Mouse (Mus musculus): ENCODE results near the gene Ngf.

The Ngf gene

DNA sequence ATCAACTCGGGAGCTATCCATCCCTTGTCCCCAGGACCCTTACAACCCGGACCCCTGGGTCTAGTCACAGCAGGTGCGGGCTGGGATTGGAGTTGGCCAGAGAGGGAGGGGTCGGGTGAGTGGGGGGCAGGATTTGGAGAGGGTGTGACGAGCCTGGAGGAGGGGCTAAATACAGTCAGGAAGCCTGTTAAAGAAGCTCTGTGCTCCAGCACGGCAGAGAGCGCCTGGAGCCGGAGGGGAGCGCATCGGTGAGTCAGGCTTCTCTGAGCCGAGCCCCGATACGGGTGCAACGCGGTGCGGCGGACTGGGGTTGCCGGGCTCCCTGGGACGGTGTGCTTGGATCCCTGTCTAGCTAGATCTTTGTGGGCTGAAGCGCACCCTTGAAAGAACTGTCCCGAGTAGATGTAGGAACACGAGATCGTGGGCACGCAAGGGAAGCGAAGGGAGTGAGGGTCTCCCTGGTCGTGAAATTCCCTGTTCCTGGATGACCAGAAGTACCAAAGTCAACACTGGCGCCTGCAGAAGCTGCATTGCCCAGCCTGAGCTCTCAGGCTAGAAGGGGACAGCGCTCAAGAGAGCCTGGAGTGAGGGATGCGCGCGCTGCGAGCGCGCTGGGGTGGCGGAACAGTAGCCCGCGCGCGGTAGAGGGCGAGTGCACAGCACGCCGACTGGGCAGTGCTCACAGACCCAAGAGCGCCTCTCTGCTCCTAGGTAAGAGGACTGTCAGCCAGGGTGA is at the start of gene Ngf:
Gene Ngf (plus strand): TSS at position 207 of the 736 bp plus-strand sequence.
- no peak for DNase-seq

DNA sequence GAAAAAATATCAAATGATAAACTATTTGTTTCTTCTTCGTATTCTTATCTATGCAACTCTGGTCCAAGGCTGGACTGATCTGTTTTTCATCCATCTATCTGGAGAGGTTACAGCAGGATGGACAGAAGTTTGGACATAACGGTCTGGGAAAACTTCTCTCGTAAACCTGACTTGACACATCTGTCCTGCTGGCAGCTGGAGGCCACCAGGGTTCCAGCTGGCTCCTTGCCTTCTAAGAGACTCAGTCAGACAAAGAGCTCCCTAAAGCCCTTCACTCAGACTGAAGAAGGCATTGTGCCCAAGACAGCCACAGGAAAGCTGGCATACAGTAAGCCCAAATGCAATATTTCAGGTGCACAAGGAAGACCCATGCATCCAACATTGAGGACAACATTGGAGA is 24.2 kb upstream of the Ngf start:
- no peak for DNase-seq

DNA sequence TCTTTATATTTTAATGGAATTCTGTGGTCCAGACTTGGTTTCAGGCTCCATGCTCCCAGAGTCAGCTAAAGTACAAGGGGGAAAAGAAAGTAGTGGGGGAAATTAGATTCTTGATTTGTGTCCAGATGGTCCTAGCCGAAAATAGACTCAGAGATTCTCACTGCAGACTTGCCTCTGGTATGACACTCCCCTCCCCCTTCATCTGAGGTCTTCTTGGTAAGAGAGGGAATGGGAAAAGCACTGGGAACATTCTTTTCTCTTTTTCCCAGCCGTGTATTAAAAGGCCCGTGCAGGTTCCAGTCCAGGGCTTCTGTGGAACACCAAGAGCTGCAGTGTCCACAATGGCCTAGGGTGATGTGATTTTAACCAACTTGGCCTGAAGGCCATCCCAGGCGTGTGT is 23.0 kb upstream of the Ngf start:
- DNase-seq, result no peak

DNA sequence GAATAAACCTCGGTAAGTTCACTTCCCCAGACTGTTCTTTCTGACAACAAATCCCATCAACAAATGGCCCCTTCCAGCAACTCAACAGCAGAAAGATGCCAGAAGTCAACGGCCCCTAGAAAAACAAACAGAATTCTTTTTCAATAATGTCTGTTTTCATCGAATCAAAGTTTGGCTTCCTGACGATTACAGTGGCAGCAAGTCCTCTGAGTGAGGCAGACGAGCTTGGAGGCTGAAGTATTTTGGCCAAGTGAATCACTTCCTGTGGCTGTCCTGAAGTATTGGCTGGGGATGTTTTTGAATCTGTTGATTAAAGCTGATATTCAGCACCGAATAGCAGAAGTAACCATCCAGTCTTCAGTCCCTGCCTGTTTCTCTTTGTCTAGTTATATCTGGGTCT is 15.2 kb upstream of the Ngf start:
- no peak for DNase-seq

DNA sequence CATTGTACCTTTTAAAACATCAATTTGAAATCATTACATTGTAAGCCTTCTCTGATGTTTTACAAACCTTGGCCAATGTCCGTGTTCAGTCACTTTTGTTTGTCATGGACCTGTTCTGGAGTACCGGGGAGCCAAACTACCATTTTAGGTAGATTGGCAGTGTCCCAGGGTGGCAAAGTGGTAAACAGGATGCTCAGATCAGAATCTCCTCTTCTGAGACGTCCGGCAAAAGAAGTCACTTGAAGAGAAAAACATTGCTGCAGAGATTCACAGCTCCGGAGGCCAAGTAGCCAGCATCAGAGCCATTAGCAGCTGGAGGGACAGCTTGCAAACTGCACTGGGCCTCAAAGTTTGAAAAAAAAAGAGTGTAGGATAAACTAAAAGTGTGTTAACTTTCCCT is 9.2 kb upstream of the Ngf start:
- DNase-seq, result no peak

DNA sequence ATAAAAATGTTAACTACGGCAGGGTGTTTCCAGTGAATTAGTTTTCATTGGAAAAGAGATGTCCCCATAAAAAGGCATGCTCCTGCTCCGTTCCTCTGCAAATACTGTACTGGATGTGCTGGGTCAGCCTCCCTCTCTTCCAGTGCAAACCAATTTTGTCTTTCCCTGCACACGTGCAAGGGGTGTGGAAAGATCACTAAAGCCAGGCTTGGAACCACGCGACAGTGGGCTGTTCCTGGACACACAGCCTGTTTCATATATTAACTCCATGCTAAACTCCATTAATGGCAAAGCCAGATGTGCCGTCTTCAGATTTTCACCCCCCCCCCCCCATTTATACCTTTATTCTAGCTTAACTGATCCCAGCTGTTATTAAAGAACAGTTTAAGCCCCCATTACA is 8.7 kb upstream of the Ngf start:
- DNase-seq, result no peak

DNA sequence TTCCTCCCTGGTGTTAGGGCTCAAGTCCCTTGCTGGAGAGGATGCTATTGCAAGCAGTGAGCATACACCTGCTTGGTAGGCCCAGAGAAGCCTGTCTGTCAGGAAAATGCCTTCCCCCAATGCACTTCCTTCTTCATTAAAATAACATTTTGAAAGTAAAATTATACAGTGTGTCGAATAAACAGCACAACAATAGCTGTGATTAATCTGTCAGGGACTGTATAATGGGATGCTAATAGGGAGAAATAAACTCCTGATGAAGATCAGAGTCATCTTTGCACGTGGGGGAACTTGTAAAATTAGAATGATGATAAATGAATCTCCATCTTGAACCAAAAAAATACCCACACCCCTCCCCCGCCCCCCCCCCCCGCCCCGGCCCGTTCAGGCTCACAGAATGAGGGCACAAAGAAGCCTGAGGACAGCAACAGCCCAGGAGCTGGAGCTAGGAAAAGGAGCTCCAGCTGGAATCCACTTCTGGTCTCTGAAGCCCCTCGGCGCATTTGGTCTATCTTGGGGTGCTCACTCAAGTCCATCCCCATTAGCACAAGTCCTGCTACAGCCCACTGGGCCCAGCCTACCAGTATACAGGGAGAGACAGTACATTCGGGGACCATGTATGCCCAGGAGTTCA is 6.9 kb upstream of the Ngf start:
- DNase-seq, result no peak

DNA sequence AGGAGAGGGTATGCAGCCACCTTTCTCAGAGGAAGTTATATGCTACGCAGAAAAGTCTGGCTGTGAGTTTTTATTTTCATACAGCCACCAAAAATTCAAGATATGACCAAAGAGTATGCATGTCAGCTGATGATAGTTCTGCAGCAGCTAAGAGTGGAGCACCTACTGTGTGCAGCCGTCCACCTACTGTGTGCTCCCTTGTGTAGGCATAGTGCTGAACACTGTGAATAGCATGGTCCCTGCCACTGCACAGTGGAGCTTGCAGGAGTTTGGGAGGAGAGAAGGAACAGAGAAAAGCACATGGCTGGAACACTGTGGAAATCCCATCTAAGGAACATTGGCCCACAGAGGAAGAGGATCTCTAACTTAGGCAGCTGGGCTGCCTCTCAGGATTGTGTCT is 6.4 kb upstream of the Ngf start:
- no peak for DNase-seq

DNA sequence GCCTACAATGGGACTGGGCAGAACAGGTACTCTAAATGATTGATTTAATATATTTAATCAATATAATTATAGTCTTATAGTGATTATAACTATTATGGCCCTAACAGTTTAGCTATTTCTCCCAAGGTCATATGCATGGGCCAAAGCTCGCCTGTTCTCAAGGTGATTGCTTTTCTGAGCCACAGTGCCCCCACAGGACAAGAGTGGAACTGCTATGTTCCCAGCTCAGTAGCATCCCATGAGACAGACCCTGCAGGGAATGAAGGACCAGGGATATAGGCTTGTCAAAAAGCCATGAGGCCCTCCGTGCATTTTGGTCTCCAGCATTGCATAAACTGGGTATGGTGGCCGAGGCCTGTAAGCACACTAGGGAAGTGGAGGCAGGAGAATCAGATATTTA is 3.1 kb upstream of the Ngf start:
- peak; percentile 38 to 39 for DNase-seq

DNA sequence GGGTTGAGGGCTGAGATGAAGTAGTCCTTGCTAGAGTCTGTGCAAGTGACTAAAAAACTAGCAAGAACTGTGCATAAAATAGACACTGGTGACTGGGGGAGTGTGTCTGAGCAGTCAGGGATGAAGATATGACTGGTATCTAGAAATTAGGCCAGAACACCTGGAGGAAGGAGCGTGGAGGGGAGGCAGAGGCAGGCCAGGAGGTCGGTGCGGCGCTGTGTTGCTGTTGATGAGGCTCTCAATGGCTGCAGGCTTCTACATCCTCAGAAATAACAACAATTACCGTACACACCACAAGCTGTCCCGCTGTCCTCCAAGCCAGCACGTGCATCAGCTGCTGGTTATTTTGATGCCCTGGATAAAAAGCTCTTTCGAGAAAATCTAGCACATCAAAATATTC is 2.6 kb upstream of the Ngf start:
- no peak for DNase-seq

DNA sequence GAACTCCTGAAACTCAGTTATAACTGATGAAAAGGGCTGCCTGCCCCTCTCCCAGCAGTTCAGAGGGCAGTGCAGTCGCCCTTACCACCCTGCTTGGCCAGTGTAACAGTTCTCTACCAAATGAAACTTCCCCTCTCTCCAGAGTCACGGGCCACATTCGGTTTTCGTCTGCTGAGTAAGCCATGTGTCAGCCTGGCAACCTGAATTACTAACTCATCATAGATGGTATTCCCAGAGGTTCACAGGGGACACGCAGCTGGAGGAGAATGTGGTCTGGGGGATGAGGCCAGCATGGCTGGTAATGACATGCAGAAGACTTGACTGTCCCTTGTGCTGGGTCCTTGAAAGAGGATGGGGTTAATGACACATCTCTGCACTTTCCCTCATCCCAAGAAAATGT is 1.5 kb downstream of the Ngf start:
- no peak for DNase-seq

DNA sequence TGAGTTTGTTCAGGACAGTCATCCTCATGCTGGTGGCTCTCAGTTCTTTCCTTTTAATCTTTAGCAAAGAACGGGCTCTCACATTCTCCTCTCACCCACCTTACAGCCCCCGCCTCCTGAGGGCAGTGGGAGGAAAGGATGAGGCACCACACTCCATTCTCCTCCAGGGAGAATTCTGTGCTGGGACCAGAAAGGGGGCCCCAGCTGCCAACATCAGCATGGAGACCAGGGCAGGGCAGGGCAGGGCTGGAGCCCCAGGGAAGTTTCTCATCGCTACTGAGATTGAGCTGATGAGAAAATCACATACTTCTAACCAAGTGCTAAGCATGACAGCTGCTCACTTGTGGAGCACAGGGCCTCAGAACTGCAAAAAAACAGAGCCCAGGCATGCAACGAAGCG is 2.1 kb downstream of the Ngf start:
- DNase-seq, result no peak

DNA sequence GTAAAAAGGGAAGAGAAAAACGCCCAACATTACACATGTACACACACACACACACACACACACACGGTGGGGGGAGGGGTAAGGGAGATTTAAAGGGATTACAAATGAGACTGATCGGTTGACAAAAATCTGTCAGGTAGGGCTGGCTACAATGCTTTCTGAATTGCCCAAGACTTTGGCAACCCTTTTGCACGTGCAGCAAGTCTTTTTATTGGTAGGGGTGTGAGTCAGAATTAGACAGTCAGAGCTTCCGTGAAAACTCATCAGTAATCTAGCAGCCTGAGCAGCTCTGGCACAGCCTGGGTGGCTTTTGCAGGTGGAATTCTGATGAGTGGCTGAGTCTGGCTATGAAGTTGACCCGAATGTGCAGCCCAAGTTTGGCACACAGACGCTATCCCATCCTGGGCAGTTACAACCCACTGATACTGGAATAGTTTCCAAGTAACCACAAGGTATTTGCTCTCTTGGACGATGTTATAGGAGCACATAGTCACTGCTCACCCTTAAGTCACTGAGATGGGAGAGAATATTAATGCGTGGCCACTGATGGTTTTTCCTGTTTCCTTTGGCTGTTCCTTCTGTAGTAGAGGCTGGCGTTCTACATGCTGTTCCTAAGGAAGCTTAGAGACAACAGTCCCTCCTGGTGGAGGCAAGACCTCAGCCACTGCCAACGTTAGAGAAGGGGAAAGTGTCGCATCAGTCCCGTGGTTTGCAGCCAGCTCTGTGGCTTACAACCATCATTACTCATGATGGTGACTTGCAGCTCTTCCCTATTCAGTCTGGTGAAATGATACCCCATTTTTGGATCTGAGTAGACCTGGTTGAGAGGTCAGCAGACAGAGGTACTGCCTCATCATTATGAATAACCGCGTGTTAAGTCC is 4.8 kb downstream of the Ngf start:
- DNase-seq, result no peak

DNA sequence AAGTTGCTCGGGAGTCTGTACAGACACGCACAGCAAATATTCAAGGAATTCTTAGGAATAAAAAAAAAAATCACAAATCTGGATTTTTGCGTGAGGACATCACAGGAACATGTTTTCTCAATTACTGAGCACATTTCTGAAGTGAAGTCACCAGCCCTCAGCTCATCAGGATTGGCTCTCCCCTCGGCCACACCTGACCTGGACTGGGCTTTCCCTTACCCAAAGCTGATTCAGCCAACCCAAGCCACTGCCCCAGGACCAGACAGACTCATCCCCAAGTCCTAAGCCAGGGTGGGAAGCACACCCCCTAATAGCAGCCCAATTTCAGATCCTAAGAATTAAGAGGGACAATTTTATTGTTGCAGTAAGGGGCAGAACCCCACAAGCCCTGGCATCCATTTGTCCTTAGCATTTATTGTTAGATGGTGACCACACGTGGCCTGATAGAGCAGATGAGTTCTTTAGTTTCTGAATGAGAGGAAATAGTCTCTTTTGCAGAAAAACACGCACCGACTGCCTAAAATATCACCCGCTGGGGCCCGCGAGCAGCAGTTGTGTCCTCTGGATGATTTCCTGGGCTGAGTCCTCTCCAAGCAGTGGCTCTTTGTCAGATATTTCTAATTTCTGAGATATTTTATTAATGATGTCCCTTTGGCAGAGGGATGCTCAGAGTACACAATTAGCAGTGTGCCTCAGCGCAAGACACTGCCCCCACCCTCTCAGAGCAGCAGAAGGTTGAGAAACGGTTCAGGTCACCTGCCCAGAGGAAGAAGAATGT is 8.4 kb downstream of the Ngf start:
- DNase-seq, result no peak

DNA sequence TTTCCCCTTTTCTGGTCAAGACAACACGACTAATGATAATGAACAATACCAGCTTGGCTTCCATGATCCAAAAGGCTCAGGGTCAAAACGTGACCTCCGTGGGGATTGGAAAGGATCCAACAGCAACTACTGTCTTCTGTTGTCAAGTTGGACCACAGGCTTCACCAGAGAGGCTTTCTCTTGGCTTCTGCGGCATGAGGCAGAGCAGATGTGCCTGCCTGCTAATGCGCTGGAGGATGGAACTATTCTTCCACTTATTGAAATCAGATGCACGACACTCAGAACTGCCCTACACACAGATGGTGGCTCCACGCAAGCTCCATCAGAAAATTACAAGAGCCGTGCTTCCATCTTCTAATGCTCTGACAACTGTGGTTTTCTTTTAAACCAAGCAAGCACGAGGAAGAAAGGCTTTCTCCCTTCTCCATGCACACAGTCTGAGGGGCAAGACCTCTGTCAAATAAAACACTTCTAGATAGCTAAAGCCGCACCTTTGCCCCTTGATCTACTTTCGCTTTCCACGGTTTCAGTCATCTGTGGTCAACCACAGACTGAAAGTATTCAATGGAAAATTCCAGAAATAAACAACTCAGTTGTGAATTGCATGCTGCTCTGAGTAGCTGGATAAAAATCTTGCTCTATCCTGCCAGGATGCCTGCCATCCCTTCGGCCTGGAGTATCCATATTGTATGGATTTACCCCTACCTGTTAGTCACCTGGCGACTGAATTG is 20.8 kb downstream of the Ngf start:
- no peak for DNase-seq

DNA sequence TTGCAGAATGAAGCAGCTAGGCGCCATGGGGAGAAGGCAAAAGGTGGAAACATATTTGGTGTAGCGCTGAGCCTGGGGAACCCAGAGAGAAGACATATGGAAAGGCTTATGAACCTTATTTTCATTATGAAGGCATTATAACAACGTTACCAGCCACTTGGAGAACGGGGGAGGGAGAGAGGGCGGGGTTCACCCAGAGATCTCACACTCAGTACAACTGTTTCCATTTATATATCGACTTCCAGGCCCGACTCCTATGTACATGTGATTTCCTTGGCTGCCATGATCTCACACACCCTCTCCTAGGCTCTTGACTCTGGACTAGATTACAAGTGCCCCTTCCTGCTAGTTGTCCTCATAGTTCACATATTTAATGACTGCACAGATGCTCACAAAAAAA is 28.4 kb downstream of the Ngf start:
- DNase-seq, result no peak

DNA sequence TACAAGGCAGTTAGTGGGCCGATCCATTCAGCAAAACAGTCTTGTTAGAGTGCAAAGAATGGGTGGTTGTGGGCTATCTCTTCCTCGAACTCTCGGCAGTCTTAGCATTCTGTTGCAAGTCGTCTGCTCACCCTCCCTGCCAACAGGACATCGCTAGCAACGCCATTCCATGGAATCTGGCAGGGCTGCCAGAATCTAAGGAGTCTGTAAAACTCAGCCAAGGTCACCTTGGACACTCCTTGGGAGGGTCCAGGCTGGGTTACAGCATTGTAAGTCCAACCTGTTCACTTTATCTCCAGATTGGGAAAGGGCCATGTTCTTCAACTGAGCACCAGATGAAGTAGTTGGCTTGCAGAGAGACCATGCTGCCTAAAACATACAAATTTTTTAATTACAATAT is 29.2 kb downstream of the Ngf start:
- no peak for DNase-seq

DNA sequence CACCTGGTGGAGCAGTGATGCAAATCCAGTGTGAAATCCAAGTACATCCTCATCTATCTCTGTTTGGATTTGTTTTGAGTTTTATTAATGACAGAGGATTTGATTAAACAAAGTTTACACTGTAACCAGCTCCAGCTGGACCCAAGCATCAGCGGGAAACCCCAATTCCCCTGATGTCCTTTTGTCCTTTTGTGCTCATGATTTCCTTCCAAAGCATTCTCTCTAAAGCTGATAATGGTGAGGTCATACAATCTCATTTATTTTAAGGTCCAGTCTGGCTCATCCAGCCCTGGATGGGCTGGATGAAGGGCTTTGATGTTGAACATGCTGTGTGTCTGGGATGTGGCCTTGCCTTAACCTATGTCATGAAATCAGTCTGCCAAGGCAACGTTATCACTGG is 30.3 kb downstream of the Ngf start:
- DNase-seq, result no peak

DNA sequence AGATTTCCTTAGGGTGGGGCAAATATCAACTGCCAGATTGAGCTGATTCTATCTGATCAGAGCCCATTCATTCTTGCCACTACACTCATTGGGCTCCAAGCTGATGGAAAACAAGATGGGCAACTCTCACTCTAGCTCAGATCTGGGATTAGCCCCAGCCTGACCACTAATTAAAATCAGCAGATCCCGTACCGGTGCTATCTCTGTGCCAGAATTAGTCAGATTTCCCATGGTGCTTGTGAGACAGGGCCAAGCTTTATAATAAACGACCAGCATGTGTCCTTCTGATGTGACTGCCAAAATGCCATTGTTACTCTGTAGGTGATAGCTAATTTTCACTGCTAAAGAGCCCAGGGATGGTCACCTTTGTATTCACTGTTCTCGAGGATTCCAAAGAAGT is 31.5 kb downstream of the Ngf start:
- DNase-seq, result no peak

DNA sequence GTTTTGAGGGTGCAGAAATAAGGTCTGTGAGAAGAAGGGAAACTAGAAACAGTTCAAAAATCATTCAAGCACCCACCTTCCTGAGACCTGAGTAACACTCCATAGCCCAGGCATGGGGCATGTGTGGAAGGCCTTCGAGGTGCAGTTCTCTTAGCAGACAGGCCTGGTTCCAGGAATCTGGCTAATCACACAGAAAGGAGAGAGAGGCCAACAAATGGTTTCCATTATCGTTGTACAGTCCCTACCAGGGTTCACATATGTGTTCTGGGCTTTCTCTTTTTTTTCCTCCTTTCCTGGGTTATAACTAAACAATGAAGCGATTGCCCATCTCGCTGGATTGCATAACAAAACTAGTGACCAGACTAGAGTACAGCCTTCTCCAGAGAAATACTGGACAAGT is 35.4 kb downstream of the Ngf start:
- no peak for DNase-seq

DNA sequence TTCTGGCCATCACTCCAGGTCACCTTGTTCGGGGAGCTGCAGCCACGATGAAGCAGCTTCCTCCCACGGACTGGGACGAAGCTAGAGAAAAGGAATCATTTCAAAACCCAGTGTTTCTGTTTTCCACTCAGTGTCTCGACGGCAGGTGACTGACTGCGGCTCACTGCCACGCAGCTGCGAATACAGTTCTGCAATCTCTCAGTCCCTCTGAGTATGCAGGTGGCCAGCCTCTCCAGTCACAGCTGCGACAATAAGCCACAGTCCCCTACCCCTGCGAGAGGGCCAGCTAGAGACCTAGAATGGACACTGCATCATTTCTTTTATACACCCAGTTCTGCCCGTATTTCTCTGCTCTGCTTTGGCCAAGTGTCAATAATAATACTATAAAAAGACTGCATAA is 36.3 kb downstream of the Ngf start:
- DNase-seq, result no peak

DNA sequence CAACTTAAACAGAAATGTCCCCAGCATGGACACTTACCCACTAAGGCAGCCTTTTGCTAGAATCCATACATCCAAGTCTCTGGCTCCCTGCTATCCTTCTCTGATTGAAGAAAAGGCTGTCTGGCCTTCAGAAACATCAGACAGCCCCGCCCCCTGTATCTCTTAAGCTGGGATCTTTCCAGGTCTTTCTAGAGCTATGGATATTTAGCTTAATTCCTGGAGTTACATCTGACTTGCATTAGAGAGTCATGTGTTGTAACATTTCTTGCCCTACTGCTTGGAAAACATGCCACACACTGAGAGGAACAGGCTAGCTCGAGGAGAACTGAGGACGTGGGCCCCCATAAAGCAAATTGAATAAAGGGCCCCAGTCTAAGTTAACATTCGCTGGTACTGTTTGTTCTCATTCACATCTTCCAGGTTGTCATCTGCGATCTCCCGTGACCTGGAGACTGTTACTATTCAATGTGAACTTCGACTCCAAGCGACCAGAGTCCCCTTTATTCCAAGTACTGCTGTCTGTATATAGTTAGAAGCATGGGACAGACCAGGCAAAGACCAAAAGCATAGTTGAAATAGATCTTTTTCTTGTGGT is 38.0 kb downstream of the Ngf start:
- no peak for DNase-seq

Data from cerebellum, adult 18-20 months (tissue).